Mouse (Mus musculus) MEL (cell line): ENCODE results near the gene Spryd7. TPM values are rescaled to one million over a fixed set of nuclear protein-coding genes. Genes with fewer than 3 reads are reported as not detected.

Experiments used
- DNase-seq: peaks from one replicate; pipeline ENCODE4 v3.0.0; 2011; ENCODE audit warnings: low read depth, low spot score
- H3K27ac ChIP-seq: 2 replicates; pipeline ENCODE4 v1.5.1; 2012; ENCODE audit warnings: low read depth, mild to moderate bottlenecking, control low read depth, low read length, moderate library complexity; ENCODE audit not compliant: control insufficient read depth
- H3K27me3 ChIP-seq, 2 experiments: fragments of 150-350 bp in 1 of 2; sonication (generic) in 1 of 2; 2 replicates each; pipeline ENCODE4 v1.6.1; 2012; ENCODE audit warnings: low read length in 2 of 2, mild to moderate bottlenecking in 2 of 2, improper control_type of control experiment in 1 of 2, moderate library complexity in 1 of 2; ENCODE audit not compliant: insufficient read depth in 2 of 2, control insufficient read depth in 1 of 2
- H3K36me3 ChIP-seq, 2 experiments: 2 replicates each; pipeline ENCODE4 v1.6.1; 2012 to 2014; ENCODE audit warnings: low read length in 2 of 2, improper control_type of control experiment in 1 of 2, inconsistent platforms in 1 of 2, mild to moderate bottlenecking in 1 of 2; ENCODE audit not compliant: insufficient read depth in 2 of 2, control insufficient read depth in 1 of 2
- H3K4me1 ChIP-seq, 2 experiments: fragments of 150-350 bp in 1 of 2; sonication (generic) in 1 of 2; 2 replicates each; pipeline ENCODE4 v1.6.1; 2012; ENCODE audit warnings: low read length in 2 of 2, improper control_type of control experiment in 1 of 2, mild to moderate bottlenecking in 1 of 2; ENCODE audit not compliant: insufficient read depth in 2 of 2, control insufficient read depth in 1 of 2
- H3K4me3 ChIP-seq, 2 experiments: fragments of 150-350 bp in 1 of 2; sonication (generic) in 1 of 2; 2 replicates each; pipeline ENCODE4 v1.5.1; 2012; ENCODE audit warnings: low read depth in 2 of 2, low read length in 2 of 2, mild to moderate bottlenecking in 2 of 2, moderate library complexity in 2 of 2, control low read depth in 1 of 2, improper control_type of control experiment in 1 of 2; ENCODE audit not compliant: control insufficient read depth in 1 of 2, insufficient read depth in 1 of 2
- H3K79me2 ChIP-seq: 2 replicates; pipeline ENCODE4 v1.6.1; 2012; ENCODE audit warnings: mild to moderate bottlenecking, low read length, moderate library complexity; ENCODE audit not compliant: control insufficient read depth, poor library complexity, insufficient read depth
- H3K9ac ChIP-seq: 2 replicates; pipeline ENCODE4 v1.6.1; 2012; ENCODE audit warnings: low read depth, mild to moderate bottlenecking, control low read depth, low read length, moderate library complexity; ENCODE audit not compliant: control insufficient read depth, poor library complexity, severe bottlenecking
- H3K9me3 ChIP-seq: fragments of 150-350 bp; sonication (generic); replicated peaks from 2 replicates; pipeline ENCODE4 v1.6.1; 2012; ENCODE audit warnings: mild to moderate bottlenecking, low read length, improper control_type of control experiment, moderate library complexity; ENCODE audit not compliant: insufficient read depth
- BHLHE40 ChIP-seq: IDR thresholded peaks from 2 replicates; pipeline ENCODE4 v1.6.1; 2012; ENCODE audit warnings: low read depth, mild to moderate bottlenecking, inconsistent platforms, low read length, improper control_type of control experiment, borderline replicate concordance
- CHD2 ChIP-seq: IDR thresholded peaks from 2 replicates; pipeline ENCODE4 v1.6.1; 2011; ENCODE audit warnings: low read length, improper control_type of control experiment
- CTCF ChIP-seq, 3 experiments: IDR thresholded peaks in 2 of 3; conservative IDR thresholded peaks in 1 of 3; 2 replicates each; pipeline ENCODE4 v1.5.1; 2011 to 2012; ENCODE audit warnings: low read length in 3 of 3, low read depth in 2 of 3, mild to moderate bottlenecking in 2 of 3, improper control_type of control experiment in 1 of 3, inconsistent platforms in 1 of 3, mixed read lengths in 1 of 3, moderate library complexity in 1 of 3; ENCODE audit not compliant: control insufficient read depth in 1 of 3, insufficient read depth in 1 of 3, poor library complexity in 1 of 3, severe bottlenecking in 1 of 3
- E2F4 ChIP-seq: IDR thresholded peaks from 2 replicates; pipeline ENCODE4 v1.6.1; 2011; ENCODE audit warnings: low read depth, low read length, improper control_type of control experiment, borderline replicate concordance
- ELF1 ChIP-seq: IDR thresholded peaks from 2 replicates; pipeline ENCODE4 v1.6.1; 2014; ENCODE audit warnings: low read depth, mild to moderate bottlenecking, inconsistent platforms, low read length, improper control_type of control experiment, moderate library complexity
- EP300 ChIP-seq, 2 experiments: IDR thresholded peaks; 2 replicates each; pipeline ENCODE4 v1.6.1; 2011; ENCODE audit warnings: improper control_type of control experiment in 2 of 2, low read length in 2 of 2, low read depth in 1 of 2, mild to moderate bottlenecking in 1 of 2
- ETS1 ChIP-seq: IDR thresholded peaks from 2 replicates; pipeline ENCODE4 v1.6.1; 2012; ENCODE audit warnings: low read depth, mild to moderate bottlenecking, inconsistent platforms, low read length, improper control_type of control experiment, moderate library complexity
- GATA1 ChIP-seq: IDR thresholded peaks from 2 replicates; pipeline ENCODE4 v1.6.1; 2011; ENCODE audit warnings: low read depth, low read length, improper control_type of control experiment
- HCFC1 ChIP-seq: IDR thresholded peaks from 2 replicates; pipeline ENCODE4 v1.6.1; 2012; ENCODE audit warnings: low read depth, mild to moderate bottlenecking, inconsistent platforms, low read length, improper control_type of control experiment, moderate library complexity
- JUND ChIP-seq: IDR thresholded peaks from 2 replicates; pipeline ENCODE4 v1.6.1; 2011; ENCODE audit warnings: low read depth, mild to moderate bottlenecking, improper control_type of control experiment, low read length
- KAT2A ChIP-seq: conservative IDR thresholded peaks from 2 replicates; pipeline ENCODE4 v1.6.1; 2012; ENCODE audit warnings: low read depth, low read length, improper control_type of control experiment, inconsistent platforms
- MAFK ChIP-seq: IDR thresholded peaks from 2 replicates; pipeline ENCODE4 v1.6.1; 2011; ENCODE audit warnings: low read depth, mild to moderate bottlenecking, low read length, improper control_type of control experiment, borderline replicate concordance
- MAX ChIP-seq: IDR thresholded peaks from 2 replicates; pipeline ENCODE4 v1.6.1; 2011; ENCODE audit warnings: low read length, improper control_type of control experiment
- MAZ ChIP-seq: IDR thresholded peaks from 2 replicates; pipeline ENCODE4 v1.6.1; 2012; ENCODE audit warnings: low read depth, mild to moderate bottlenecking, inconsistent platforms, low read length, improper control_type of control experiment
- MEF2A ChIP-seq: IDR thresholded peaks from 2 replicates; pipeline ENCODE4 v1.6.1; 2014; ENCODE audit warnings: low read depth, mild to moderate bottlenecking, inconsistent platforms, low read length, improper control_type of control experiment; ENCODE audit not compliant: poor library complexity, insufficient replicate concordance, severe bottlenecking; ENCODE audit errors: extremely low read depth
- MXI1 ChIP-seq: IDR thresholded peaks from 2 replicates; pipeline ENCODE4 v1.6.1; 2011; ENCODE audit warnings: mild to moderate bottlenecking, low read depth, low read length, improper control_type of control experiment
- MYB ChIP-seq: IDR thresholded peaks from 2 replicates; pipeline ENCODE4 v1.6.1; 2011; ENCODE audit warnings: mild to moderate bottlenecking, low read depth, low read length, improper control_type of control experiment
- NELFE ChIP-seq: IDR thresholded peaks from 2 replicates; pipeline ENCODE4 v1.6.1; 2011; ENCODE audit warnings: low read depth, low read length, improper control_type of control experiment
- NRF1 ChIP-seq: IDR thresholded peaks from 2 replicates; pipeline ENCODE4 v1.6.1; 2014; ENCODE audit warnings: low read depth, mild to moderate bottlenecking, inconsistent platforms, low read length, improper control_type of control experiment, moderate library complexity; ENCODE audit not compliant: poor library complexity, insufficient read depth, severe bottlenecking
- POLR2A ChIP-seq, 2 experiments: IDR thresholded peaks; 2 replicates each; pipeline ENCODE4 v1.6.1; 2011 to 2012; ENCODE audit warnings: low read length in 2 of 2, mild to moderate bottlenecking in 2 of 2, control low read depth in 1 of 2, improper control_type of control experiment in 1 of 2, low read depth in 1 of 2, moderate library complexity in 1 of 2; ENCODE audit not compliant: control insufficient read depth in 1 of 2, insufficient read depth in 1 of 2, poor library complexity in 1 of 2
- POLR2AphosphoS2 ChIP-seq: IDR thresholded peaks from 2 replicates; pipeline ENCODE4 v1.6.1; 2011; ENCODE audit warnings: low read length, improper control_type of control experiment
- POLR2AphosphoS5 ChIP-seq: IDR thresholded peaks from 2 replicates; pipeline ENCODE4 v1.6.1; 2012; ENCODE audit warnings: low read depth, borderline replicate concordance, mild to moderate bottlenecking, inconsistent platforms, low read length, moderate library complexity, mixed read lengths
- RCOR1 ChIP-seq: IDR thresholded peaks from 2 replicates; pipeline ENCODE4 v1.6.1; 2012; ENCODE audit warnings: low read depth, mild to moderate bottlenecking, inconsistent platforms, low read length, improper control_type of control experiment
- SMC3 ChIP-seq: IDR thresholded peaks from 2 replicates; pipeline ENCODE4 v1.6.1; 2011; ENCODE audit warnings: low read depth, low read length, improper control_type of control experiment
- TBP ChIP-seq: IDR thresholded peaks from 2 replicates; pipeline ENCODE4 v1.8.0; 2011; ENCODE audit warnings: low read depth, low read length, improper control_type of control experiment
- TCF12 ChIP-seq: IDR thresholded peaks from 2 replicates; pipeline ENCODE4 v1.6.1; 2014; ENCODE audit warnings: low read depth, mild to moderate bottlenecking, inconsistent platforms, low read length, improper control_type of control experiment, moderate library complexity
- UBTF ChIP-seq: IDR thresholded peaks from 2 replicates; pipeline ENCODE4 v1.6.1; 2012; ENCODE audit warnings: low read depth, mild to moderate bottlenecking, inconsistent platforms, low read length, improper control_type of control experiment, moderate library complexity, borderline replicate concordance; ENCODE audit not compliant: insufficient read depth
- USF1 ChIP-seq: IDR thresholded peaks from 2 replicates; pipeline ENCODE4 v1.6.1; 2014; ENCODE audit warnings: low read depth, mild to moderate bottlenecking, inconsistent platforms, low read length, improper control_type of control experiment, moderate library complexity
- USF2 ChIP-seq, 2 experiments: IDR thresholded peaks; 2 replicates each; pipeline ENCODE4 v1.6.1; 2011 to 2012; ENCODE audit warnings: improper control_type of control experiment in 2 of 2, low read length in 2 of 2, borderline replicate concordance in 1 of 2, inconsistent platforms in 1 of 2, low read depth in 1 of 2, mild to moderate bottlenecking in 1 of 2; ENCODE audit not compliant: insufficient read depth in 1 of 2
- ZC3H11A ChIP-seq: IDR thresholded peaks from 2 replicates; pipeline ENCODE4 v1.6.1; 2012; ENCODE audit warnings: low read depth, mild to moderate bottlenecking, inconsistent platforms, low read length, improper control_type of control experiment
- ZKSCAN1 ChIP-seq: IDR thresholded peaks from 2 replicates; pipeline ENCODE4 v1.6.1; 2012; ENCODE audit warnings: low read depth, mild to moderate bottlenecking, inconsistent platforms, low read length, improper control_type of control experiment, moderate library complexity
- ZMIZ1 ChIP-seq: IDR thresholded peaks from 2 replicates; pipeline ENCODE4 v1.6.1; 2012; ENCODE audit warnings: low read depth, mild to moderate bottlenecking, inconsistent platforms, low read length, improper control_type of control experiment, moderate library complexity
- ZNF384 ChIP-seq: IDR thresholded peaks from 2 replicates; pipeline ENCODE4 v1.6.1; 2012; ENCODE audit warnings: low read depth, mild to moderate bottlenecking, inconsistent platforms, low read length, improper control_type of control experiment
- polyA plus RNA-seq, 2 experiments: library from polyadenylated mRNA; stranded (reverse) in 1 of 2; unstranded in 1 of 2; fragments of >175 nt in 1 of 2; fragments of >200 nt in 1 of 2; gene quantifications; 2 replicates each; pipeline versions ENCODE4 v1.2.1 to v1.2.4; 2012; ENCODE audit warnings: low replicate concordance in 2 of 2, low read depth in 1 of 2; ENCODE audit not compliant: insufficient read length in 2 of 2, insufficient read depth in 1 of 2, missing spikeins in 1 of 2
- total RNA-seq: library from RNA; depleted of rRNA; stranded (reverse); fragments of 300-350 nt; gene quantifications from 2 replicates; pipeline ENCODE4 v1.2.3, GENCODE M21; 2012; rRNA removed

Gene Spryd7
- total RNA-seq (16.4 and 18.5 TPM in 2 replicates), polyA plus RNA-seq (10 to 100 TPM in 1 of 2 experiments, not detected in 1; 14.3 TPM)

DNA sequence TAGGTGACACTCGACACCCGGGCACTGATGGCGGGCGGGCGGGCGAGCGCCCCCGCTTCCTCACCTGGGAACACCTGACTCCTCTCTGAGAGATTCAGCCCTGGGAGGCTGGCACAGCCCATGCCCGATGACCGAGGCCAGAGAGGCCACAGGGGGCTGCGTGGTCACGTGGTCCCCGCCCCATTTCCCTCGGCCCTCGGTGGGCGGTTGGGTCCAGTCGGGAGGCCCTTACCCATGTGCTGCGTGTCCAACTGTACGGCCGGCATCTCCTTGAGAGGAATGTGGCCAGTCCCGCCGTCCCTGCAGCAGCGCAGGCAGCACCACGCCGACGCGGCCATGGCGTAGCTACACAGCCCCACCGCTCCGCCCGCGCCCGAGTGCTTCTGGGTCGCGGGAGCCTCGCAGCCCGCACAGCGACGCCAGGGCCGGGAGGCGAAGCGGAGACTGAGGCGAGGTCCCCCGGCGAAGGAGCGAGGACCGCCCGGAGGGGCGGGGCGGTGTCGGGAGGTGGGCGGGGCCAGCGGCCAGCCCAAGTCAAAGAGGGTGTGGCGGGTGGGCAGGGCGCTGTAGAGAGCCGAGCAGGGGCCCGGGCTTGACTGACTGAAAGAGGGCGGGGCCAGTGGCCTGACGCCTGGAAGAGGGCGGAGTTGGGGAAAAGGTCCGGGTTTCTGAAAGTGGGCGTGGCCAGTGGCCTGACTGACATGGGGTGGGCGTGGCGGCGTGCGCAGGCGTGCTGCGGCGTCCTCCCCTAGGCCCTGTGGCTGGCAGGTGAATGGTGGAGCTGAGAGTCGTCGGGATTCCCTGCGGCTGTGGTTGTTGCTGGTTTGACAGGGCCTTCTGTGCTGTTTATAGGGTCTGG, at the start of gene Spryd7:
Spryd7 (minus strand) TSS at position 598 of the 859 bp plus-strand sequence.
- Histone ChIP-seq H3K79me2 (peaks cover 6% of the 10 kb centered on the region), H3K9ac (peak within 1 kb of the TSS; percentile 79)
- DNase-seq: peak; percentile 97
- TF ChIP-seq JUND (no peak), USF1 (peak; percentile 83), MAFK (no peak), NELFE (peak; percentile 80), NRF1 (peak; percentile 89), POLR2AphosphoS2 (peak; percentile 74; the same call in 1 of the 2 replicates), UBTF (0 out of 2 replicates have a peak, but pooled peaks have one; percentile 30), USF2 (IDR thresholded peaks at IDR 0.05; ENCODE audit: borderline replicate concordance in 1 of 2, insufficient read depth in 1 of 2, low read depth in 1 of 2, low read length in 2 of 2) (peak in 1 of 2 experiments; percentile 30; a peak in 1 of 4 replicates), EP300 (IDR thresholded peaks at IDR 0.05; ENCODE audit: low read depth in 1 of 2, low read length in 2 of 2) (no peak), CTCF (IDR thresholded peaks at IDR 0.05 in 2 of 3, conservative IDR thresholded peaks at IDR 0.05 in 1 of 3; ENCODE audit: control insufficient read depth in 1 of 3, insufficient read depth in 1 of 3, low read depth in 2 of 3, low read length in 3 of 3, poor library complexity in 1 of 3, severe bottlenecking in 1 of 3) (peak in 1 of 3 experiments; percentile 28; a peak in 2 of 6 replicates), MAZ (peak; percentile 70; the same call in 1 of the 2 replicates), E2F4 (no peak), MAX (peak; percentile 45; the same call in 1 of the 2 replicates), KAT2A (no peak; the same call in 1 of the 2 replicates), BHLHE40 (0 out of 2 replicates have a peak, but pooled peaks have one; percentile 18), POLR2AphosphoS5 (0 out of 2 replicates have a peak, but pooled peaks have one; percentile 43), POLR2A (IDR thresholded peaks at IDR 0.05; ENCODE audit: control insufficient read depth in 1 of 2, insufficient read depth in 1 of 2, low read depth in 1 of 2, low read length in 2 of 2, poor library complexity in 1 of 2) (peak; percentile 71 to 87; a peak in 3 of 4 replicates), GATA1 (no peak), SMC3 (no peak), ETS1 (0 out of 2 replicates have a peak, but pooled peaks have one; percentile 23), TBP (no peak), ZMIZ1 (peak; percentile 86), ZNF384 (no peak), ZKSCAN1 (no peak), MXI1 (peak; percentile 78), TCF12 (peak; percentile 46; the same call in 1 of the 2 replicates), MYB (no peak), ZC3H11A (no peak), HCFC1 (peak; percentile 43), RCOR1 (no peak), MEF2A (no peak), CHD2 (no peak), ELF1 (no peak)

More for the DNA sequence above, at the start of gene Spryd7:
- Histone ChIP-seq H3K27me3 (no peaks in the 10 kb centered on the region), H3K36me3 (peaks cover 0 to 10% of the 10 kb centered on the region in 2 experiments; a peak in 3 of 4 replicates), H3K4me3 (peak within 1 kb of the TSS; percentile 70 to 90), H3K27ac (peak within 1 kb of the TSS; percentile 15), H3K9me3 (no peaks in the 10 kb centered on the region), H3K4me1 (peaks cover 4 to 13% of the 10 kb centered on the region in 2 experiments; a peak in 2 of 4 replicates)
